9 mouse cellular contexts compared by ENCODE assay signal in genomic region chr7:25301063-25301462, GRCm38 (mm10). TPM values are rescaled to one million over a fixed set of nuclear protein-coding genes. Genes with fewer than 3 reads are reported as not detected.
DNase-seq lines count a peak whose midpoint lies in the region; ATAC-seq lines count a peak whose summit lies in the region.
"Had no signal": no experiment of that assay in that cellular context is flagged by ENCODE, and none has a peak within 500 bp of the region (broad histone marks: within the 10 kb centered on the region; RNA-seq: fewer than 3 reads in every experiment).

Gene Prr19 (plus strand): TSS chr7:25301411.

- H3K27ac ChIP-seq in forebrain, embryonic 16.5 days (ENCODE audit: low read length) = no peak within 1 kb of the TSS
- no peak within 1 kb of the TSS for H3K27ac ChIP-seq in midbrain, embryonic 11.5 days (ENCODE audit: low read depth, low read length)

- no peak within 1 kb of the TSS for H3K4me3 ChIP-seq in forebrain, embryonic 16.5 days (replicated peaks; ENCODE audit: low read length)
- no peak within 1 kb of the TSS for H3K4me3 ChIP-seq in midbrain, embryonic 11.5 days (ENCODE audit: low read depth, low read length)

- WGBS in forebrain, embryonic 16.5 days = 47% methylated on average over 19 of the region's 19 CpGs
- WGBS in midbrain, embryonic 11.5 days = 51% methylated on average over 19 of the region's 19 CpGs

- H3K27me3 ChIP-seq in forebrain, embryonic 16.5 days (replicated peaks; ENCODE audit: control insufficient read depth, insufficient read depth, low read length) = no peaks in the 10 kb centered on the region
- no peaks in the 10 kb centered on the region for H3K27me3 ChIP-seq in midbrain, embryonic 11.5 days (ENCODE audit: control insufficient read depth, insufficient read depth, low read length)

- no peaks in the 10 kb centered on the region for H3K9me3 ChIP-seq in forebrain, embryonic 16.5 days (ENCODE audit: control insufficient read depth, low read length)
- H3K9me3 ChIP-seq in midbrain, embryonic 11.5 days (ENCODE audit: control insufficient read depth, low read length) = no peaks in the 10 kb centered on the region

- DNase-seq in cerebellum, adult 11-12 months = peak; percentile 57
- DNase-seq in cerebellum, postnatal 36 days = no peak
- DNase-seq in 416B (ENCODE audit: low read depth) = peak; percentile 46
- no peak for DNase-seq in midbrain, embryonic 11.5 days (ENCODE audit: low spot score, missing footprints)
- DNase-seq in ovary, adult 18-20 months (ENCODE audit: low spot score) = no peak
- no peak for DNase-seq in gastrocnemius, adult 18-20 months (ENCODE audit: low spot score)

- ATAC-seq in forebrain, embryonic 16.5 days = peak; percentile 14; the same call in 1 of the 2 replicates
- peak; percentile 42 for ATAC-seq in midbrain, embryonic 11.5 days (ENCODE audit: low FRiP score)
- ATAC-seq in inflammation-experienced regulatory T-cells, adult 6 months = no peak

- no peaks in the 10 kb centered on the region for H3K36me3 ChIP-seq in forebrain, embryonic 16.5 days (ENCODE audit: control insufficient read depth, insufficient read depth)
- no peaks in the 10 kb centered on the region for H3K36me3 ChIP-seq in midbrain, embryonic 11.5 days (ENCODE audit: control insufficient read depth, insufficient read depth, low read length)

- H3K4me1 ChIP-seq in forebrain, embryonic 16.5 days (replicated peaks; ENCODE audit: control insufficient read depth, insufficient read depth, low read length) = peaks cover 21% of the 10 kb centered on the region
- H3K4me1 ChIP-seq in midbrain, embryonic 11.5 days (ENCODE audit: control insufficient read depth, insufficient read depth, low read length) = peaks cover 12% of the 10 kb centered on the region

- H3K9ac ChIP-seq in forebrain, embryonic 16.5 days (replicated peaks; ENCODE audit: low read depth, low read length) = no peak within 1 kb of the TSS
- H3K9ac ChIP-seq in midbrain, embryonic 11.5 days (ENCODE audit: low read length) = no peak within 1 kb of the TSS

- H3K4me2 ChIP-seq in forebrain, embryonic 16.5 days (ENCODE audit: low read length) = no peak within 1 kb of the TSS; the same call in 1 of the 2 replicates
- no peak within 1 kb of the TSS for H3K4me2 ChIP-seq in midbrain, embryonic 11.5 days

RNA-seq across cellular contexts. Expression of gene Prr19, which starts in this region (rescaled TPM):
- 1.4 and 2.2 TPM in 2 replicates for polyA plus RNA-seq in forebrain, embryonic 16.5 days (2015; fragmentation: Nextera tagmentation; extraction: Ambion mirVana)
- polyA plus RNA-seq in midbrain, embryonic 11.5 days (2014; fragmentation: Nextera tagmentation; extraction: Ambion mirVana) = 1.1 and 1.2 TPM in 2 replicates
- not detected for polyA plus RNA-seq in inflammation-experienced regulatory T-cells, adult 6 months (2017; shearing (Covaris generic))
- not detected for total RNA-seq in gastrocnemius, adult 18-20 months (2021)
- total RNA-seq: heart, postnatal 25 days had no signal

Comparison
In these comparisons a context has a peak if more than half of its experiments do, and no peak if none do; other contexts are left out.
1. DNase-seq: peak in cerebellum, adult 11-12 months (single experiment) and 416B (single experiment); none in cerebellum, postnatal 36 days (0 of 2), midbrain, embryonic 11.5 days (single experiment), ovary, adult 18-20 months (single experiment) and gastrocnemius, adult 18-20 months (single experiment).